Mouse (Mus musculus): ENCODE results near the gene Tarsl2.

Gene Tarsl2

DNA sequence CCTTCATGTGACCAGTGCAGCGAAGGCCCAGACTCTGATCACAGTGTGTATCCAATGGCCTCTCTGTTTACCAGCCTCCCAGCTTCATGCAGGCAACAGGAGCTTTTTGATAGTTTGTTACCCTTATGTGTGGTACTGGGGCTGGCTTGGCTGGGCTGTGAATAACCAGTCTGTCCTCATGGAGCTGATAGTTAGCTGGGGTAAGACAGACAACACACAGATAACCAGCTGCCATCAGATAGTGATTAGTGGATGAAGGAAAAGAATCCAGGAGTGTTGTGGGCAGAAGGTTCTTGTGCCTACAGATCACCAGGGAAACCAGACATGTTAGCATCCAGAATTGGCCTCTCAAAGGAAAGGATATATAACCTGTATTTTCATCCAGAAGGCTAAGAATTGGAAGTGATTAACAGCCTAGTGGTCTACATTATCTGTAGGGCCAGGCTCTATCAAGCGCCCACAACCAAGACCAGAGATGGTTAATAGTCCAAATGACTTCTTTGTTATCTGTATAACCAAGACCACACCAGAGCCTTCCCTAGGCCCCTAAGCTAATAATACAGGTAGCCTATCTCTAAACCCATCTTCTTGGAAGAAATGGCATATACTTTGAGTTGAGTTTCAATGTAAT is 12.9 kb downstream of the Tarsl2 start:
- no peak for DNase-seq

GRCm38 (mm10) chr7:65663225-65663790 is 18.6 kb downstream of the Tarsl2 start:
- no peak for DNase-seq

- DNase-seq = no peak
Observed at GRCm38 (mm10) chr7:65663886-65664285, 19.2 kb downstream of the Tarsl2 start.

- DNase-seq = no peak
Observed at GRCm38 (mm10) chr7:65667491-65667890, 22.8 kb downstream of the Tarsl2 start.

- no peak for DNase-seq
Observed at GRCm38 (mm10) chr7:65678050-65678449, 33.4 kb downstream of the Tarsl2 start.

DNA sequence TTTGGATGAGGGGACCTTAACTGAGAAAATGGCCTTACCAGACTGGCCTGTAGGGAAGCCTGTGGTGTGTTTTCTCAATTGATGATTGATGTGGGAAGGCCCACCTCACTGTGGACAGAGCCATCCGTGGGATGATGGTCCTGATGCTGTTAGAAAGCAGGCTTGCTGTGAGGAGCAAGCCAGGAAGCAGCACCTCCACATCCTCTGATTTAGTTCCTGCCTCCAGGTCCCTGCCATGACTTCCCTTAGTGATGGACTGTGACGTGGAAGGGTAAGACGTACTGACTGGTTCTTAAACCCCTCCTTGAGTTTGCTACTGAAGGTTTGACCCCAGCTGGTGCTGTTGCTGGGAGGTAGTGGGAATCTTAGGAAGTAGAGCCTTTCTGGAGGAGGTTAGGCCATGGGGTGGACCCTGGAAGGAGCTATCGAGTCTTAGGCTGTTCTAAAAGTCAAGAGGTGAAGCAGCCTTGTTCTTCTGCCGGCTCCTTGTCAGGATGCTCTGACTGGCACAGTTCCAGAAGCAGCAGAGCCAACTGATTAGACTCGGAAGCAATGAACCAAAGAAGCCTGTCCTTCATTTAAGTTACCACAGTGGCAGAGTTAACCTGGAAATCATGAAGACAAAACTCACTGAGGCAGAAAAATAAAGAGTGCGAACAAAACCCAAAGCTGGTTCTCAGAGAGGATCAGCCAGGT is 34.4 kb downstream of the Tarsl2 start:
- DNase-seq = no peak

DNA sequence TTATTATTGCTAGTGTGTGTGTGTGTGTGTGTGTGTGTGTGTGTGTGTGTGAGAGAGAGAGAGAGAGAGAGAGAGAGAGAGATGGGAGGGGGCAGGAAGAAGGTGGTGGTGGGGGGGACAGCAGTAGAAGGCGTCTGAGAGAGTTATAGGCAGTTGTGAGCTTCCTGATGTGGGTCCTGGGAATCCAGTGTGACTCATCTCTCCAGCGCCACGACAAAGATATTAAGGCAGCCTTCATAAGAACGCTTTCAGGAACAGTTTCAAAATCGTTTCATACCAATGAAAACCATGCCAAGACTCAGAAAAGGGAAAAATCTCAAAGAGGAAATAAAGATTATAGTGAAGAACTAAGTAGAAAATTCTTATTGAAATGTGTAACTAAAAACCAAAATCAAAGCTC is 36.5 kb downstream of the Tarsl2 start:
- DNase-seq = no peak

DNA sequence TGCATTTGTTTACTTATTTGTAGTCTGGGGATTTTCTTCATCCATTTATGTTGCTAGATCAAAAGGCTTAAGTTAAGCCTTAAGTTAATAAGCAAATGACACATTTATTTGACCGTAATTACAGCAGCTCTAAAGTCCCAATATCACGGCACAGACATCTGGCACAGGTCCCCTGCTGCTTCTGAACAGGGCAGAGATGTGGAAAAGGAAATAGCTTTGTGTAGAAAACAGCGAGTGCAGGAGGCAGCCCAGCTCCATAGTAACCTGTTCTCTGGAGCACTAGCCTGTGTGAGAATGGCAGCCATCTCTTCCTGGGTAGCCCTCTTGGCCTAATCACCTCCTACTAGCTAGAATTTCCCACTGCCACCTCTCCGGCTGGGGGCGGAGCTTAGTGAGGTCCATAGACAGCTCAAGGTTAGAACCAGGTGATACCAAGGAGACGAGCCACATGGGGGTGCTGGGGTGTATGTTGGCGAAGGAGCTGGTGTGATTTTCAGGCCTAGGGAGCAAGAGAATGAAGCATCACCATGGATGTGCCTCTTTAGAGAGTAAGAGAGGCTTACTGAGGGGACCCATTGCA is 39.6 kb downstream of the Tarsl2 start:
- no peak for DNase-seq

DNA sequence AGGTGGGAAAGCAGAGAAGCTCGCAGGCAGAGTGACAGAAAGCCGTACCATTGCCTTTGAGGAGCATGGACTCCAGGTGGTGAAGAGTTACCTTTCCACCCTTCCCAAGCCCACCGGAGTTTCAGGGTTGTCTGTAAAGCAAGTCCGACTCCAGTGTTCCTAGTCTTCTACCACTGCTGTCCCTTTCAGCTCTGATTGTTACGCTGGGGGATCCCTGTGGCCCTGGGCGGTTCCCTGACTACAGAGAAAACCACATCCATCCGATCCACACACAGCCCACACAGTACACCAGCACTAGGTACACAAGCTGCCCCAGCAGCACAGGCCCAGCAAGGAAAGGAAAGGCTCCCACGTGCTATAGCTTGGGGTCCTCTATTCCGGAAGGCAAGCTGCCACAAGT is 42.0 kb downstream of the Tarsl2 start:
- DNase-seq = no peak

DNA sequence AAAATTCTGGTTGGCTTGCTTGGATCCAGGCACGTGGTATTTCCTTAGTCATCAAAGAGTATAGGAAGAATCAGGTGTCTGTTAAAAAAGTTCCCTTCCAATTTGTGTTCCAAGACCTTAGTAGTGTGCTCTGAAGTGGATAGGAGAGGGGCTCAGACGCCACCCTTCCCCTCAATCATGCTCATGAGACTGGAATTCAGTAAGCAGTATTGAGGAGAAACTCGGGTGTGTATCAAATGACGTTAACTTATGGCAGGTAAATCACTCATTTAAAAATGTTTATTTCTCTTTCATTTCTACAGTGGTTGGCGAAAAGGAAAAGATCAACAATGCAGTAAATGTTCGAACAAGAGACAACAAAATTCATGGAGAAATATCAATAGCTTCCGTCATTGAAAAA is 46.2 kb downstream of the Tarsl2 start, which contains the start of gene Tm2d3:
Gene Tm2d3, plus strand, starts transcription at position 301 of the 400 bp plus-strand sequence.
- no peak for DNase-seq

DNA sequence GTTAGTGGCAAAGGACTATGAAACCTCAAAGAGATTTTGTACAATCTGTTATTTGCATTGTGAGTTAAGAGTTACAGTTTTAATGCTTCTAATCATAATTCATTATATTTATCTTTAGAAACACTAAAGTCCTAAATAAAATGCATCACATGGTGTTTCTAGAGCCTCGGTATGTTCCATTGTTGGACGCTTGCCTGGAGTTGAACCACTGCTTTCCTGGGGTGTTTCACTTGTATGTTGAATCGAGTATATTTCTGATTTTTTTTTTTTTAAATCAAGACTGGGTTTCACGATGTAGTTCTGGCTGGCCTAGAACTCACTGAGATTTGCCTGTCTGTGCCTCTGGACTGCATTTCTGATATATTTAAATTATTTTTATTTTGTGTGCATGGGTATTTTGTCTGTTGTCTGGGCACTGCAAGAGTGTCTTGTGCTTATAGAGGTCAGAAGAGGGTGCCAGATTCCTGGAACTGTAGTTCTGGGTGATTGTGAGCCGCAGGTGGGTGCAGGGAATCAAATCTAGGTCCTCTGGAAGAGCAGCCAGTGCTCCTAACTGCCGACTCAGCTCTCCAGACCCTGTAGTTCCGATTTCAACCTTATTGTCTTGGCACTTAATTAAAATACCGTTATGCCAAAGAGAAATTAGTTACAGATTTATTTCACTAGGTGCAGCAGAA is 47.4 kb downstream of the Tarsl2 start:
- peak; percentile 25 for DNase-seq

DNA sequence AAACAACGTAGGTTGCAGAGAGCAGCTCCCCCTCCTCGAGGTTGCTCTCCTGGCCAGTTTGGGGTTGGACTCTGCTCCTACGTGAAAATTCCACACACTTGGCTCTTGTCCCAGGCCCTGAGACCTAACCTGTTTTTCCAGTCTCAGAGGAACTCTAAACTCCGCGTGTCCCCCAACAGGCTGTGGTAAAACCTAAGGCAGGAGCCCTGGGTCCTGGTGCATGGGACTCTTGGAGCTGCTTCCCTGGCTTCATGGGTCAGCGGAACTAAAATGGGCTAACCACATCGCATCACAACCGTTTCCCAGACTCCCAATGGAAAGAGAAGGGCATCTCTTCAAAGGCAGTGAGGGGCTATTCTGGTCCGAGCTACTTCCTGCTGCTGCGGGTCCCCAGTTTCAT is 48.2 kb downstream of the Tarsl2 start:
- no peak for DNase-seq

DNA sequence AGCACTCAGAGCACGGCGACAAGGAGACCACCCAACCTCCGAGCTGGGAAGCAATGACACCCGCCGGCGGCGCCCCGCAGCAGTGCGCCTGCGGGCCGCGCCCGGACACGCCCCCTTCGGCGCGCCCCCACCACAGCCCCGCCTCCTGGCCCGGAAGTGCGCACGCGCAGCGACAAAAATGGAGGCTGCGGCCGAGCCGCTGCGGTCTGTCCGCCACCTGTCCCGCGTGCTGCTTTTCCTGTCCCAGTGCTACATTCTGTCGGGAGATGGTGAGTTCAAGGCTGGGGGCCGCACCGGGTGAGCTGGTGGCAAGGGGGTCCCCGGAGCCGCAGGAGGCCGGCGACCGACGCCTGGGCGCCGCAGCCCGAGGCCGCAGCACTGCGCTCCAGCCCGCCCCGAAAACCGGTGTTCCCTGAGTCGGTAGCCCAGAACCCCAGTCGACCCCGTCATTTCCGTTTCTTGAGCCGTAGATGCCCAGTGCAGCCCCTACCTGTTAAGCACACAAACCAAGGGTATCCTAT is 48.7 kb downstream of the Tarsl2 start:
- peak; percentile 88 for DNase-seq

GRCm38 (mm10) chr7:65696450-65696849 is 51.8 kb downstream of the Tarsl2 start:
- DNase-seq = peak; percentile 24

GRCm38 (mm10) chr7:65702076-65702475 is 57.4 kb downstream of the Tarsl2 start:
- no peak for DNase-seq

- peak; percentile 77 for DNase-seq
Observed at GRCm38 (mm10) chr7:65704818-65705242, 60.1 kb downstream of the Tarsl2 start.

- DNase-seq = no peak
Observed at GRCm38 (mm10) chr7:65708506-65708905, 63.8 kb downstream of the Tarsl2 start.

DNA sequence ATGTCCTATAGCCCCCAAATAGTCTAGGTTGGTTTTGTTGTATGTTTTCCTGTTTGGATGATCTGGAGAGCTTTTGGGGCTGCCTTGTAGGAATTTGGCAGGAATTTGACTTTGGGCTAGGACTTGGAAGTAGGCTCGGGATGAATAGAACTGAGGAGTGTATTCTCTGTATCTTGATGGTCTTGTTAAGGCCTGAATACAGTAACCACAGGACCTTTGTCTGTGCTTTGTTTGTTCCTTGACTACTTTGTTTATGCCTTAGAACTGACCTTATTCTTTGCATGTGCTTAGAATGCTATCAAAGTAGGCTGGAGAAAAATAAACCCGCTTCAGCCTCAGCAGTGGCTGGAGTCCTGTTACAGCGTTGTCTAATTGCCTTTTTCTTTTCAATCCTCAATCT is 65.6 kb downstream of the Tarsl2 start:
- DNase-seq = no peak

DNA sequence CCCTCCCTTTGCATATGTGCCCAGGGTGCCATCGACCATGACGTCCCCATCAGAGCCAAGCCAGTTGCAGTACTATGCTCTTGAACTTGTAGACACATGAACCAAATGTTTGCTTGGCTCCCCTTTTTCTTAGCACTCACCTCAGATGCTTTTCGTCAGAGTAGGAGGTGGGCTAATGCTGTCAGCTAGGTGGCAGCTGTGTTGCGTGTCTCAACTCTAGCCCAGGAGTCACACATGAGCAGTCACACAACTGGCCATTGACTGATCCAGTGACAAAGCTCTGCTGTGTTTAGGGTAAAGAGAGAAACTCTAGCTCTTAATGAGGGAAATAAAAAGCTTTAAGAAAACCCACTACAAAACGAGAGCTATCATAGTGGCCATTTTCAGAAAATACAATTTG is 69.1 kb downstream of the Tarsl2 start:
- DNase-seq = no peak

DNA sequence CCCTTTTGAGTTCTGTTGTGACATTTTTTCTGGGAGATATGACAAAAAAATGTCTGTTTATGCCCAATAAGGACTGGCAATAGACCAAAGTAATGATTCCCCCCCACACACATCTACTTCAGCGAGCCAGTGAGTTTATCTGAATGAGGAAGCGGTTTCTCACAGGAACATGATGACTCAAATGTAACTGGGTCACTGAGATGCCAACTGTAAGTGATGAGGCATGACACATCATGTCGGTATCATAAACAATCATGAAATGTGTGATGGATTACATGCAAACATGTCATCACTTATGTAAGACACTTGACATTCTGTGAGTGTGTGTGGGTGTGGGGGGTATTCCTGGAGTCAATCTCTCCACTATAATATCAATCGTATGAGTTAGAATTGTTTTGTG is 69.6 kb downstream of the Tarsl2 start:
- no peak for DNase-seq

GRCm38 (mm10) chr7:65734024-65734423 is 89.3 kb downstream of the Tarsl2 start:
- peak; percentile 12 for DNase-seq

DNA sequence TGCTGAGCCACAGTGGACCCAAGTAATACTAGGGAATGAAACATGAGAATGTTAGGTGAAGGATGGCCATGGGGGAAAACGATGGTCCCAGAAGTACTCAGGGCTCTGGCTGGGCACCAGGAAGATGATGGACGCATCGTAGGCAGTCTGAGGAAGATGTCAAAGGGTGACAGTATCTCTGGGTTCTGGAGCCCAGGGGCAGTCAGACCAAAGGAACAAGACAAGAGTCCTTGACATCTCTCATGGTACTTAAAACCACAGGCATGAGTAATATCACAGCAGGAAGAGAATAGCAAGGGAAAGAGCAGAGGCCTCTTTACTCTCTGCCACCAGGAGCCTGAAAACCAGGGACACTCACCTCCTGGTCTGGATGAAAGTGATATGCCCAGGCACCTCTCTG is 90.6 kb downstream of the Tarsl2 start:
- DNase-seq = no peak
